10 mouse cellular contexts compared by ENCODE assay signal in the genomic region with DNA sequence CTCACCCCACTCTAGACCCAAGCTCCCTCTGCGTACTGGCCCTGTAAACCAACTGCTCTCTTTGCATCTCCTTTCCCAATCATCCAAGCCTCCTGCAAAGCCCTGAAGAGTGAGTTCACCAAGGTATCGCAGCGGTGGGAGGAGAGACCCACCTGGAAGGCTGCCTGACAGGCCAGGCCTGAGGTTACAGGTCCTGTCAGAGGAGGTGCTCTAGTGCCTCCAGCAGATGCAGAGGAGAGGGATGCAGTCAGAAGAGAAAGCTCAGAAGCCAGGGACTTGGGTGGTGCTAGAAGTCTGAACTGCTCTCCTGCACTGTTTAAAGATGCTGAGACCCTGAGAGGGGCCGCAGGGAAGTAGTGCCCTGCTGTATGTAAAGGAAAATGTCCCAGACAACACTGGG. TPM values are rescaled to one million over a fixed set of nuclear protein-coding genes. Genes with fewer than 3 reads are reported as not detected.
DNase-seq lines count a peak whose midpoint lies in the region; ATAC-seq and TF ChIP-seq lines count a peak whose summit lies in the region.
"Had no signal": no experiment of that assay in that cellular context is flagged by ENCODE, and none has a peak within 500 bp of the region (broad histone marks: within the 10 kb centered on the region; RNA-seq: fewer than 3 reads in every experiment).

No protein-coding gene starts in this region.

- peak; percentile 34 for DNase-seq in cerebellum, adult 9-11 months
- DNase-seq in cerebellum, adult 11 months: no peak
- no peak for DNase-seq in neural tube, embryonic 11.5 days (ENCODE audit: low spot score)
- no peak for DNase-seq in neural tube, embryonic 10.5 days (ENCODE audit: extremely low spot score, low spot score)
- DNase-seq in liver, embryonic 14.5 days (ENCODE audit: low read depth in 3 of 3, low spot score in 3 of 3): no peak
- DNase-seq in stomach, postnatal 0 days (ENCODE audit: low spot score): no peak
- DNase-seq in cerebellum, adult 2 months: no peak
- no peak for DNase-seq in adrenal gland, adult 18-20 months (ENCODE audit: low spot score in 2 of 2)

- H3K4me3 ChIP-seq in neural tube, embryonic 11.5 days (ENCODE audit: low read depth, low read length): no peak overlapping the region
- peak overlapping the region in 1 of 2 experiments; percentile 12; a peak in 1 of 4 replicates for H3K4me3 ChIP-seq in liver, embryonic 14.5 days (ENCODE audit: insufficient read depth in 1 of 2, low read depth in 2 of 2, low read length in 2 of 2)
- H3K4me3 ChIP-seq in stomach, postnatal 0 days (ENCODE audit: low read depth, low read length): peak overlapping the region; percentile 87; the same call in 1 of the 2 replicates
- H3K4me3 ChIP-seq in cerebellum, adult 2 months (replicated peaks; ENCODE audit: insufficient read depth, low read depth, low read length): no peak overlapping the region
- H3K4me3 ChIP-seq: limb, embryonic 12.5 days had no signal

- no peak for TF ChIP-seq POLR2A in cerebellum, adult 2 months (IDR thresholded peaks at IDR 0.05; ENCODE audit: borderline replicate concordance, insufficient read depth, low read length)

- peaks cover 28% of the 10 kb centered on the region for H3K4me1 ChIP-seq in neural tube, embryonic 11.5 days (ENCODE audit: control insufficient read depth, insufficient read depth, low read length)
- peaks cover 19 to 31% of the 10 kb centered on the region in 2 experiments for H3K4me1 ChIP-seq in liver, embryonic 14.5 days (replicated peaks; ENCODE audit: control insufficient read depth in 2 of 2, insufficient read depth in 2 of 2, low read length in 1 of 2)
- peaks cover 8% of the 10 kb centered on the region for H3K4me1 ChIP-seq in stomach, postnatal 0 days (replicated peaks; ENCODE audit: control insufficient read depth, insufficient read depth)
- peaks cover 14% of the 10 kb centered on the region for H3K4me1 ChIP-seq in cerebellum, adult 2 months (ENCODE audit: control insufficient read depth, insufficient read depth, low read length)

- no peak for ATAC-seq in neural tube, embryonic 11.5 days (ENCODE audit: insufficient read depth, low FRiP score, low TSS enrichment)
- ATAC-seq in liver, embryonic 14.5 days (ENCODE audit: insufficient read depth): no peak
- ATAC-seq in stomach, postnatal 0 days (ENCODE audit: low FRiP score, low TSS enrichment): no peak

- 92% methylated on average over 4 of the region's 4 CpGs for WGBS in neural tube, embryonic 11.5 days
- WGBS in liver, embryonic 14.5 days (ENCODE audit: insufficient replicate concordance): 76% methylated on average over 4 of the region's 4 CpGs
- WGBS in stomach, postnatal 0 days: 75% methylated on average over 4 of the region's 4 CpGs
- WGBS in cerebellum, adult 2 months: 75% methylated on average over 4 of the region's 4 CpGs

- peak overlapping the region; percentile 21 for H3K4me2 ChIP-seq in neural tube, embryonic 11.5 days (ENCODE audit: low read depth)
- peak overlapping the region; percentile 88 for H3K4me2 ChIP-seq in liver, embryonic 14.5 days (ENCODE audit: low read depth)
- H3K4me2 ChIP-seq in stomach, postnatal 0 days (replicated peaks; ENCODE audit: low read depth): peak overlapping the region; percentile 72

- H3K9ac ChIP-seq in neural tube, embryonic 11.5 days (ENCODE audit: low read length): peak overlapping the region; percentile 8; the same call in 1 of the 2 replicates
- no peak overlapping the region for H3K9ac ChIP-seq in liver, embryonic 14.5 days (replicated peaks)
- peak overlapping the region; percentile 54 for H3K9ac ChIP-seq in stomach, postnatal 0 days (ENCODE audit: low read length)

- H3K27me3 ChIP-seq in neural tube, embryonic 11.5 days (ENCODE audit: control insufficient read depth, insufficient read depth, low read length): no peaks in the 10 kb centered on the region
- no peaks in the 10 kb centered on the region for H3K27me3 ChIP-seq in liver, embryonic 14.5 days (ENCODE audit: control insufficient read depth, insufficient read depth, low read length)
- H3K27me3 ChIP-seq in stomach, postnatal 0 days (ENCODE audit: control insufficient read depth, insufficient read depth, low read length): no peaks in the 10 kb centered on the region
- H3K27me3 ChIP-seq in cerebellum, adult 2 months (ENCODE audit: control insufficient read depth, insufficient read depth, low read length): no peaks in the 10 kb centered on the region
- H3K27me3 ChIP-seq: limb, embryonic 12.5 days had no signal

- 0 out of 2 replicates have a peak, but pooled peaks cover 3% of the 10 kb centered on the region for H3K36me3 ChIP-seq in neural tube, embryonic 11.5 days (ENCODE audit: control insufficient read depth, insufficient read depth, low read length)
- peaks cover 8% of the 10 kb centered on the region for H3K36me3 ChIP-seq in liver, embryonic 14.5 days (replicated peaks; ENCODE audit: control insufficient read depth, insufficient read depth, low read depth)
- peaks cover 10% of the 10 kb centered on the region for H3K36me3 ChIP-seq in stomach, postnatal 0 days (ENCODE audit: control insufficient read depth, insufficient read depth, low read length)

- no peak for TF ChIP-seq EP300 in liver, embryonic 14.5 days (IDR thresholded peaks at IDR 0.05; ENCODE audit: low read depth)
- TF ChIP-seq EP300 in stomach, postnatal 0 days (optimal IDR thresholded peaks at IDR 0.05): no peak

- H3K27ac ChIP-seq in neural tube, embryonic 11.5 days (ENCODE audit: low read depth, low read length): no peak overlapping the region
- no peak overlapping the region for H3K27ac ChIP-seq in liver, embryonic 14.5 days
- peak overlapping the region; percentile 81 for H3K27ac ChIP-seq in stomach, postnatal 0 days (replicated peaks)
- H3K27ac ChIP-seq in cerebellum, adult 2 months (ENCODE audit: insufficient read depth, low read length): no peak overlapping the region
- H3K27ac ChIP-seq: limb, embryonic 12.5 days had no signal

- H3K9me3 ChIP-seq in neural tube, embryonic 11.5 days (ENCODE audit: control insufficient read depth, low read length): no peaks in the 10 kb centered on the region
- H3K9me3 ChIP-seq in liver, embryonic 14.5 days (ENCODE audit: control insufficient read depth, low read length): no peaks in the 10 kb centered on the region
- H3K9me3 ChIP-seq in stomach, postnatal 0 days (ENCODE audit: control insufficient read depth, low read length): no peaks in the 10 kb centered on the region
- H3K9me3 ChIP-seq: limb, embryonic 12.5 days had no signal

- TF ChIP-seq CTCF in liver, embryonic 14.5 days (IDR thresholded peaks at IDR 0.05; ENCODE audit: low read depth): no peak
- no peak for TF ChIP-seq CTCF in stomach, postnatal 0 days (IDR thresholded peaks at IDR 0.05; ENCODE audit: low read depth)
- TF ChIP-seq CTCF in cerebellum, adult 2 months (IDR thresholded peaks at IDR 0.05; ENCODE audit: borderline replicate concordance, insufficient read depth, low read depth, low read length): no peak

RNA-seq across cellular contexts. Expression of a gene that starts 2.4 kb away (rescaled TPM):
- polyA plus RNA-seq in neural tube, embryonic 11.5 days (2014; fragmentation: Nextera tagmentation; extraction: Ambion mirVana): 41.1 and 43.3 TPM in 2 replicates
- polyA plus RNA-seq in liver, embryonic 14.5 days (2012; rRNA removed): 16.2 and 22.2 TPM in 2 replicates
- 15.6 and 22.2 TPM in 2 replicates for polyA plus RNA-seq in liver, embryonic 14.5 days (2014; fragmentation: Nextera tagmentation; extraction: Ambion mirVana)
- 39.5 and 44.4 TPM in 2 replicates for polyA plus RNA-seq in stomach, postnatal 0 days (2015; fragmentation: Nextera tagmentation; extraction: Ambion mirVana)
- polyA plus RNA-seq in cerebellum, adult 2 months (2012; rRNA removed): 111 and 120 TPM in 2 replicates
- 10 to 100 TPM; 95.9 to 96.6 TPM for total RNA-seq in adrenal gland, adult 18-20 months (2021)

RNA-seq across cellular contexts. Expression of a gene that starts 17.1 kb away (rescaled TPM):
- 72.7 and 93.7 TPM in 2 replicates for polyA plus RNA-seq in neural tube, embryonic 11.5 days (2014; fragmentation: Nextera tagmentation; extraction: Ambion mirVana)
- polyA plus RNA-seq in liver, embryonic 14.5 days (2012; rRNA removed): 2.0 and 4.0 TPM in 2 replicates
- polyA plus RNA-seq in liver, embryonic 14.5 days (2014; fragmentation: Nextera tagmentation; extraction: Ambion mirVana): 2.6 and 3.3 TPM in 2 replicates
- polyA plus RNA-seq in stomach, postnatal 0 days (2015; fragmentation: Nextera tagmentation; extraction: Ambion mirVana): 15.5 and 16.5 TPM in 2 replicates
- 2.9 and 6.7 TPM in 2 replicates for polyA plus RNA-seq in cerebellum, adult 2 months (2012; rRNA removed)
- 1 to 10 TPM in 1 of 2 experiments, under 1 TPM in 1; 0.50 to 1.4 TPM for total RNA-seq in adrenal gland, adult 18-20 months (2021)

RNA-seq across cellular contexts. Expression of a gene that starts 25.0 kb away (rescaled TPM):
- 2.1 and 3.5 TPM in 2 replicates for polyA plus RNA-seq in neural tube, embryonic 11.5 days (2014; fragmentation: Nextera tagmentation; extraction: Ambion mirVana)
- 0.30 and 0.35 TPM in 2 replicates for polyA plus RNA-seq in liver, embryonic 14.5 days (2012; rRNA removed)
- polyA plus RNA-seq in liver, embryonic 14.5 days (2014; fragmentation: Nextera tagmentation; extraction: Ambion mirVana): 0.45 TPM in 1 of 2 replicates, not detected in the other
- 24.4 and 30.4 TPM in 2 replicates for polyA plus RNA-seq in stomach, postnatal 0 days (2015; fragmentation: Nextera tagmentation; extraction: Ambion mirVana)
- 5.4 and 9.5 TPM in 2 replicates for polyA plus RNA-seq in cerebellum, adult 2 months (2012; rRNA removed)
- under 1 TPM in 1 of 2 experiments, not detected in 1; 0.66 TPM for total RNA-seq in adrenal gland, adult 18-20 months (2021)

RNA-seq across cellular contexts. Expression of a gene that starts 33.2 kb away (rescaled TPM):
- 0.93 and 0.95 TPM in 2 replicates for polyA plus RNA-seq in neural tube, embryonic 11.5 days (2014; fragmentation: Nextera tagmentation; extraction: Ambion mirVana)
- polyA plus RNA-seq in liver, embryonic 14.5 days (2012; rRNA removed): 0.39 and 0.42 TPM in 2 replicates
- 0.09 TPM in 1 of 2 replicates, not detected in the other for polyA plus RNA-seq in liver, embryonic 14.5 days (2014; fragmentation: Nextera tagmentation; extraction: Ambion mirVana)
- polyA plus RNA-seq in stomach, postnatal 0 days (2015; fragmentation: Nextera tagmentation; extraction: Ambion mirVana): 0.89 and 0.98 TPM in 2 replicates
- polyA plus RNA-seq in cerebellum, adult 2 months (2012; rRNA removed): 1.1 and 1.4 TPM in 2 replicates
- total RNA-seq in adrenal gland, adult 18-20 months (2021): 1 to 10 TPM in 1 of 2 experiments, under 1 TPM in 1; 0.51 to 1.2 TPM
- total RNA-seq: gastrocnemius, postnatal 25 days had no signal

RNA-seq across cellular contexts. Expression of a gene that starts 38.6 kb away (rescaled TPM):
- 4.6 and 4.7 TPM in 2 replicates for polyA plus RNA-seq in neural tube, embryonic 11.5 days (2014; fragmentation: Nextera tagmentation; extraction: Ambion mirVana)
- 1.0 and 1.6 TPM in 2 replicates for polyA plus RNA-seq in liver, embryonic 14.5 days (2012; rRNA removed)
- polyA plus RNA-seq in liver, embryonic 14.5 days (2014; fragmentation: Nextera tagmentation; extraction: Ambion mirVana): 0.10 and 1.2 TPM in 2 replicates
- 25.2 and 33.3 TPM in 2 replicates for polyA plus RNA-seq in stomach, postnatal 0 days (2015; fragmentation: Nextera tagmentation; extraction: Ambion mirVana)
- polyA plus RNA-seq in cerebellum, adult 2 months (2012; rRNA removed): 10.6 and 20.6 TPM in 2 replicates
- 1 to 10 TPM; 2.6 to 3.0 TPM for total RNA-seq in adrenal gland, adult 18-20 months (2021)

Comparison
In these comparisons a context has a peak if more than half of its experiments do, and no peak if none do; other contexts are left out.
1. H3K4me2 ChIP-seq: peak in every context shown above with its lines; median percentile 88 in liver, embryonic 14.5 days; 72 in stomach, postnatal 0 days; 21 in neural tube, embryonic 11.5 days.